Mouse (Mus musculus) left cerebral cortex, postnatal 4 days (tissue): ENCODE results near the gene Sprr2j-ps. TPM values are rescaled to one million over a fixed set of nuclear protein-coding genes. Genes with fewer than 3 reads are reported as not detected.

ENCODE experiments used
- DNase-seq: peaks from one replicate; pipeline ENCODE4 v3.0.0-alpha.2; 2022
- intact Hi-C: fragments of 180-260 bp; cut with DNase I; formaldehyde crosslinking; loops from one replicate; pipeline ENCODE4 v1.15.1; 2025
- total RNA-seq, 2 experiments: library from RNA; stranded (reverse); gene quantifications; 2 replicates each; pipeline ENCODE4 v1.2.3; 2021

Gene Sprr2j-ps
- total RNA-seq = not detected

DNA sequence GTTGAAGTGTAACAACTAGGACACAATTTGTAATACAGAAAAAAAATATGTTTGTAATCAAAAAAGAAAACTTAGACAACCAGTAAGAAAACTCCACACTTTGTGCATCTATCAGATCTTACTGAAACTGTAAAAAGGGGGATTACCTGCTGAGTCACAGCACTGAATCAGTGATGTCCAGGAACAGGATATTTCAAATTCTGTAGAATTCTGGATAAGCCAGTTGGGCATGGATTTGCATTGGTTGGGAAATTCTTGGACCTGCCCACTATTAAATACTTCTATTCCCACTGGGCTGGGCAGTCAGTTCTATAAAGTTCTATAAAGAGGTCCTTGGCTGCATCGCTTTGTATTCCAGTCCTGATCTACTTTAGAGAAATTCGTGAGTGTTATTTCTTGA is at the start of gene Sprr2j-ps:
Sprr2j-ps (plus strand) TSS at position 301 of the 400 bp plus-strand sequence.
- intact Hi-C loops = no loop called here
- DNase-seq = no peak

GRCm38 (mm10) chr3:92373613-92374012 is 44.3 kb upstream of the Sprr2j-ps start:
- DNase-seq = no peak
- intact Hi-C loops = no loop called here

- DNase-seq = no peak
- intact Hi-C loops = no loop called here
Observed at GRCm38 (mm10) chr3:92385385-92385784, 32.5 kb upstream of the Sprr2j-ps start, which contains the start of gene Sprr2h. TSS of gene Sprr2h (plus strand) at chr3:92385685.

DNA sequence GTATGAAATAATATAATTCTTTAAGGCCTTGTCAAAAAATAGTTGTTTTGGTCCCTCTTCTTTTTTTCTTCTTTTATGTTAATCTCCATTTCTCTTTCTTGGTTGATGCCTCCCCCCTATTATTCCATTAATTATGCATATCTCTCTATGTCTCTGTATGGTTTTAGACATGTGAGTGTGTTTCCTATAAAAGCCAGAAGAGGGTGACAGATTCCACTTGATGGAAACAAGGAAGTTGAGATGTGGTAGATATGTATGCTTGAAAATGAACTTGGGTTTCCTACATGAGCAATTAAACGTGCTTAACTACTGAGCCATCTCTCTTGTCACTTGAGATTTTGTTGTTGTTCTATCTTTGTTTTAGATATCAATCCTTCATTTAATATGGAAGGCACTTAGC is 23.6 kb upstream of the Sprr2j-ps start:
- DNase-seq = no peak
- intact Hi-C loops = no loop called here

DNA sequence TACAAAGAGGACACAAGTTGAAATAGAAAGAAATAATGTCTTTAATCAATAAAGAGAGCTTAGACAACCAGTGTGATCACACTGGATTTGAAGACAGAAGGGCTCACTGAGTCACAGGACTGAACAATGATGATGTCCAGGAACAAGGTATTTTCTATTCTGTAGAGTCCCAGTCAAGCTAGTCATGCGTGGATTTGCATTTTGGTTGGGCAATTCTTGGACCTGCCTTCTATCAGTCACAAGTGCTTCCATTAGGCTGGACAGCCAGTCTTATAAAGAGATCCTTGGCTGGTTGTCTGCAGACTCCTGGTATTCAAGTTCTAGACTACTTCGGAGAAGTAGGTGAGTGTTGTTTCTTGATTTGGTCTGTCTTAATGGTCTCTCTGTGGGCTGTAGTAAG is 10.2 kb upstream of the Sprr2j-ps start, which contains the start of gene Sprr2i:
Sprr2i (plus strand) TSS at position 301 of the 400 bp plus-strand sequence.
- intact Hi-C loops = no loop called here
- no peak for DNase-seq

DNA sequence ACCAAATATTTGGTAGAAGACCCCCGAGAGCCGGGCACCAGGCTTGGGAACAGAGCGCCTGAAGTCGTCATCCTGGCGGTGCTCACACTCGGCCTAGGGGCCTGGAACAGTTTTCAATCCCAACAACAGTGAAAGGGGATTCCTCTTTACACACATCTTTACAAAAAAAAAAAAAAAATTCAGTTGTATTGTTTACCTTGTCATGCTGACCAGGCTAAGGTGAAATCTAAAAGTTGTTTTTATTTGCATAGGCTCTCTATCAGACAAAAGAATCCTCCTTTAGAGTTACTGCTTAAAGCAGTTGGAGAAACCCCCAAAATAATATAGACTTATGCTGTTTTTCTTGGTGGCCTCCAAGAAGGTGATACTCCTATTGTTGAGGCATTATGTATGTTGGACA is 11.4 kb downstream of the Sprr2j-ps start, which contains the start of gene Gm9774:
Gm9774 (minus strand) TSS at position 101 of the 400 bp plus-strand sequence.
- no peak for DNase-seq
- intact Hi-C loops = no loop called here

DNA sequence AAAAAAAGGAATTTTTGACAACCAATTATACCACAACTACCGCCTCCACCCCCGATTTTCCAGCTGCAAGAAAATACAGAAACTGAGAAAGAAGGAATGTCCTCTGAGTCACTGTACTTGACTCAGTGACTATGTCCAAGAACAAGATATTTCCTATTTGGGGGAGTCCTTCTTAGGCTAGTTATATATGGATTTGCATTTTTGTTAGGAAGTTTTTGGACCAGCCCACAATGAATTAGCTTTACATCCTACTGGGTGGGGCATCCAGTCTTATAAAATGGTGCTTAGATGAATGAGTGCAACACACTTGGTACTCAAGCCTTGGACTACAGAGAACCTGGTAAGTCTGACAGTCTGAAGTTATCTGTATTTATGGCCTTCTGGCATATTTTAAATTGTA is 14.4 kb downstream of the Sprr2j-ps start, which contains the start of gene Sprr2k:
Sprr2k (plus strand) TSS at position 301 of the 400 bp plus-strand sequence.
- intact Hi-C loops = no loop called here

GRCm38 (mm10) chr3:92438689-92439088 is 20.8 kb downstream of the Sprr2j-ps start, which contains the start of gene Sprr1b:
TSS of gene Sprr1b (minus strand) at chr3:92438789.
- no peak for DNase-seq
- intact Hi-C loops = no loop called here

More for the DNA sequence above, 14.4 kb downstream of the Sprr2j-ps start, which contains the start of gene Sprr2k:
- no peak for DNase-seq

- no peak for DNase-seq
- intact Hi-C loops = no loop called here
Observed at GRCm38 (mm10) chr3:92440177-92440576, 22.3 kb downstream of the Sprr2j-ps start.

- intact Hi-C loops = no loop called here
- no peak for DNase-seq
Observed at GRCm38 (mm10) chr3:92455151-92455550, 37.3 kb downstream of the Sprr2j-ps start.

DNA sequence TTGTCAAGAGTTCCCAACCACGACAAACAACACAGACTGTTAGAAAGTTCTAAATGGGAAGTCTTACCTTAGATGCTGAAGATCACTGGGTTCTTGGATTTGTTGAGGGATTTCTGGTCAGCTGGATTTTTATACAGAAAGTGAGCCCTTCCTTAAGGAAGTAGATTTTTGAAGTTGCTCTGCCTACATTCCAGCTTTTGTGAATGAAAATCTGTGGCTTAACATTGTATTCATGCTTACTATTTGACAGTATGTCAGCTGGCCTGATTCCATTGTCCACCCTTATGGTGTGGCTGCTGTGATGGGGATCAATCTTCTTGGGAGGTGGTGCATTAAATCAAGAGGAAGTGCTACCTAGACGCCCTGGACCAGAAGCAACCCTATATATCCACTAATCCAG is 40.7 kb downstream of the Sprr2j-ps start, which contains the start of gene Sprr3:
Sprr3 (minus strand) TSS at position 101 of the 400 bp plus-strand sequence.
- intact Hi-C loops = no loop called here
- no peak for DNase-seq

GRCm38 (mm10) chr3:92466576-92466975 is 48.7 kb downstream of the Sprr2j-ps start:
- intact Hi-C loops = no loop called here
- no peak for DNase-seq

GRCm38 (mm10) chr3:92467424-92467823 is 49.5 kb downstream of the Sprr2j-ps start:
- intact Hi-C loops = no loop called here
- DNase-seq = no peak

Other genes with a start within 250 kb of the Sprr2j-ps start
- not detected for gene Sprr2a1, start 202.3 kb upstream of the Sprr2j-ps start, total RNA-seq
- gene Sprr2a2, start 202.2 kb upstream of the Sprr2j-ps start, total RNA-seq = not detected
- gene Sprr2a3, start 132.7 kb upstream of the Sprr2j-ps start, total RNA-seq = not detected
- gene Sprr2b, start 101.5 kb upstream of the Sprr2j-ps start, total RNA-seq = not detected
- gene Sprr2d, start 78.9 kb upstream of the Sprr2j-ps start, total RNA-seq = not detected
- gene Sprr2e, start 65.9 kb upstream of the Sprr2j-ps start, total RNA-seq = not detected
- not detected for gene Sprr2f, start 52.9 kb upstream of the Sprr2j-ps start, total RNA-seq
- gene Sprr2h, start 32.4 kb upstream of the Sprr2j-ps start, total RNA-seq = not detected
- gene Sprr2i, start 10.1 kb upstream of the Sprr2j-ps start, total RNA-seq = not detected
- 1 to 10 TPM; 2.9 to 3.4 TPM for gene Gm9774, start 11.3 kb downstream of the Sprr2j-ps start, total RNA-seq
- not detected for gene Sprr2k, start 14.5 kb downstream of the Sprr2j-ps start, total RNA-seq
- not detected for gene Sprr1b, start 20.7 kb downstream of the Sprr2j-ps start, total RNA-seq
- not detected for gene Sprr3, start 40.6 kb downstream of the Sprr2j-ps start, total RNA-seq
- not detected for gene Sprr1a, start 67.8 kb downstream of the Sprr2j-ps start, total RNA-seq
- gene Sprr4, start 82.4 kb downstream of the Sprr2j-ps start, total RNA-seq = not detected
- gene 2310046K23Rik, start 116.4 kb downstream of the Sprr2j-ps start, total RNA-seq = not detected
- gene Ivl, start 155.7 kb downstream of the Sprr2j-ps start, total RNA-seq = not detected
- gene Smcp, start 170.9 kb downstream of the Sprr2j-ps start, total RNA-seq = not detected
- not detected for gene 2210017I01Rik, start 189.4 kb downstream of the Sprr2j-ps start, total RNA-seq
- gene Lce6a, start 203.6 kb downstream of the Sprr2j-ps start, total RNA-seq = not detected
- not detected for gene Lce1a1, start 230.2 kb downstream of the Sprr2j-ps start, total RNA-seq
- gene Lce1b, start 238.8 kb downstream of the Sprr2j-ps start, total RNA-seq = not detected